Mouse (Mus musculus) stomach, postnatal 0 days (tissue): Measurements from ENCODE around the gene Bpifa1.

Source experiments
- CTCF ChIP-seq: IDR thresholded peaks from 2 replicates; pipeline ENCODE4 v1.5.1; 2016; ENCODE audit warnings: antibody characterized with exemption, low read depth, mild to moderate bottlenecking, moderate library complexity
- EP300 ChIP-seq: optimal IDR thresholded peaks from 2 replicates; pipeline ENCODE3; 2016; ENCODE audit warnings: antibody characterized with exemption

- TF ChIP-seq CTCF: peak; percentile 74
- no peak for TF ChIP-seq EP300
Measured at GRCm38 (mm10) chr2:154158433-154158832, 15.8 kb downstream of the Bpifa1 start.
